Mouse (Mus musculus) c-Kit-positive CD71-positive TER-119-negative erythroid progenitor cells, embryonic 14.5 days (primary cell): ENCODE data around the gene Rnps1.

ENCODE experiments used
- DNase-seq: peaks from one replicate; pipeline ENCODE4 v3.0.0-alpha.2; 2013; ENCODE audit warnings: low read depth

Gene Rnps1

DNA sequence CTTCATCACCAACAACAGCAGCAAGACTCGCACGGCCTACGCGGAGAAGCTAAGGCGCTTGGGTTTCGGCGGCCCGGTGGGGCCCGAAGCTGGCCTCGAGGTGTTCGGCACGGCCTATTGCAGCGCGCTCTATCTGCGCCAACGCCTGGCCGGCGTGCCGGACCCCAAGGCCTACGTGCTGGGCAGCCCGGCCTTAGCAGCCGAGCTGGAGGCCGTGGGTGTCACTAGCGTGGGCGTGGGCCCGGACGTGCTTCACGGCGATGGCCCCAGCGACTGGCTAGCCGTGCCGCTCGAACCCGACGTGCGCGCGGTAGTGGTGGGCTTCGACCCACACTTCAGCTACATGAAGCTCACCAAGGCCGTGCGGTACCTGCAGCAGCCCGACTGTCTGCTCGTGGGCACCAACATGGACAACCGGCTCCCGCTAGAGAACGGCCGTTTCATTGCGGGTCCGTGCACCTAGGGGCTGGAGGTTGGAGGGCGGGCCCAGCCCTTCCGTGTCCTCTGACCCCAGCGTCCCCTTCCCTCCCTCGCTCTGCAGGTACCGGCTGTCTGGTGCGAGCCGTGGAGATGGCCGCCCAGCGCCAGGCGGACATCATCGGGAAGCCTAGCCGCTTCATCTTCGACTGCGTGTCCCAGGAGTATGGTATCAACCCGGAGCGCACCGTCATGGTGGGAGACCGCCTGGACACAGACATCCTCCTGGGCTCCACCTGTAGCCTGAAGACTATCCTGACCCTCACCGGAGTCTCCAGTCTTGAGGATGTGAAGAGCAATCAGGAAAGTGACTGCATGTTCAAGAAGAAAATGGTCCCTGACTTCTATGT lies 56.5 kb downstream of the Rnps1 start:
- no peak for DNase-seq

DNA sequence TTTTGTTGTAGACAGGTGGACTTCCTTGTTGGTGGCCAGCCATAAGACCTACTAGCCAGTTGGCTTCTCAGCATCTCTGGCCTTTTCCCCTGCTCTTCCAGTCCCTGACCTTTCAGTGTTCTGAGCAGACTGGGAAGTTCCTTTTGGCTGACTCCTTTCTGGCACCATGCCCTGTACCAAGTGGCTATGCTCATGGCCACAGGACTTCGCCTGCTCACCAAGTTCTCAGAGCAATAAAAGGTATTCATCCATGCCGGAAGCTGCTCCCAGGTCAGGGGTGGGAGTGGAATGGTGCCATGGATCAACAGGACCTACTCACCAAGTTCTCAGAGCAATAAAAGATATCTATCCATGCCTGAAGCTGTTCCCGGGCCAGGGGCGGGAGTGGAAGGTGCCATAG lies 58.1 kb downstream of the Rnps1 start:
- no peak for DNase-seq

DNA sequence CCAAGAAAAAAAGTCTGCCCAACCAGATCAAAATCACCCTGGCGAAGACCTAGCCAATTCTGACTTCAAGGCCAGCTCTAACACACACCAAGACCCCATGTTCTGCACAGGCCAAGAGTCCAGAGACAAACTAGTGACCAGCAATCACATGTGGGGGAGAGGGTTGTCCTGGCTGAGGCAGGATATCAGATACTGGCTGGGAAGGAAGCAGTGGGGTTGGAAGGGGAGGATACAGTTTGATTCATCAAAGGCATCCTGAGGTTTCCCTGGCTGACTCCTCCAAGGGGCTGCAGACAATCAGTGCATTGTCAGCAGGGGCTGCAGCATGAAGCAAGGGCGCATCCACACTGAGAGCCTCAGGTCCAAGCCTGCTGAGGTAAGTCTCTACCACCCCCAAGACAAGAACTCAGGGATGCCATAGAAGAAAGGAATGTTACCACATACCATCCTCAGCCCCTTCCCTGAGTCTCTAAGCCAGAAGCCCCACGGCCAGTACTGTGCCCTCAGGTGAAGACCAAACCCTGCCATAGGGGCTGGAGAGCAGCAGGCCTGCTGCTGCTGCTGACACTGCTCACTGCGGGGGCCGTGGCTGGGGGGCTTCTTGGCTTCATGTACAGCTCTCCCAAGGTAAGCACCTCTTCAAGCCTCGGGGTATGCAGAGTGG lies 59.4 kb downstream of the Rnps1 start, which contains the start of gene Bricd5:
Bricd5 (plus strand) TSS at position 273 of the 664 bp plus-strand sequence.
- DNase-seq, result no peak

DNA sequence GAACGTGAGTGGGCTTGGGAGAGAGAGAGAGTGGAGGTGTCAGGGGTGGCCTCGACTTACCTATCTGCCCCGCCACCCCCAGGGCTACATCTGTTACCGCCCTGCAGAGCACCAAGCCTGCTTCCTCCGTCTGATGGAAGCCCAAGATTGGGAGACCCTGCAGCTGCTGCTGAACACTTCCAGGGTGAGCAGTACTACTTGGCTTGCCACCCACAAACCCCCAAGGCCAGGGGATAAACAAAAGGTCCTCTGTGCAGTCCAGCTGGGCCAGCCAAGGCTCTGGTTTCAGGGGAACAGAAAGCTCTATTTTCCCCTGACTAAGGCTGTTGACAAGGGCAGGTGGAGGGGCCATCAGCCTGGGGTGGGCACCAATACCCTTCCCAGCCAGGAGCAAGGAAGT lies 60.2 kb downstream of the Rnps1 start:
- DNase-seq, result no peak
